Mouse (Mus musculus) adrenal gland, adult 18-20 months (tissue): Measurements from ENCODE around the gene Mtss1l. TPM values are rescaled to one million over a fixed set of nuclear protein-coding genes. Genes with fewer than 3 reads are reported as not detected.

Source experiments
- DNase-seq, 2 experiments: peaks; one replicate each; pipeline ENCODE4 v3.0.0; 2021 to 2022; ENCODE audit warnings: low spot score in 2 of 2
- long read RNA-seq, 2 experiments: library from polyadenylated mRNA; stranded (forward); transcript quantifications; one replicate each; pipeline ENCODE4 v2.0.0; 2021
- total RNA-seq, 2 experiments: library from RNA; stranded (reverse); gene quantifications; 1 replicate in 1 of 2; 2 replicates in 1 of 2; pipeline ENCODE4 v1.2.3; 2021

Mtss1l gene
- total RNA-seq = 10 to 100 TPM; 18.6 to 20.0 TPM
- long read RNA-seq, experiment 1, full-length matches to known transcripts = 2 of 14 reads
- long read RNA-seq, experiment 1, partial matches to known transcripts = 10 of 14 reads
- long read RNA-seq, experiment 1, other reads (novel, unspliced or antisense) = 2 of 14 reads
- long read RNA-seq, experiment 2, partial matches to known transcripts = 13 of 14 reads
- long read RNA-seq, experiment 2, other reads (novel, unspliced or antisense) = 1 of 14 reads

- peak; percentile 70 for DNase-seq
Measured at GRCm38 (mm10) chr8:110720685-110721598, at the start of gene Mtss1l. Gene Mtss1l, plus strand, starts transcription at chr8:110721476.

GRCm38 (mm10) chr8:110672133-110672532 lies 49.1 kb upstream of the Mtss1l start:
- DNase-seq = no peak

- DNase-seq = no peak
Measured at GRCm38 (mm10) chr8:110673168-110673567, 48.1 kb upstream of the Mtss1l start.

GRCm38 (mm10) chr8:110674589-110674988 lies 46.7 kb upstream of the Mtss1l start:
- no peak for DNase-seq

GRCm38 (mm10) chr8:110676702-110677101 lies 44.6 kb upstream of the Mtss1l start:
- no peak for DNase-seq

GRCm38 (mm10) chr8:110677174-110677660 lies 44.1 kb upstream of the Mtss1l start:
- DNase-seq = no peak

GRCm38 (mm10) chr8:110678989-110679388 lies 42.3 kb upstream of the Mtss1l start:
- DNase-seq = no peak

- peak in 1 of 2 experiments; percentile 50 for DNase-seq
Measured at GRCm38 (mm10) chr8:110687726-110688125, 33.5 kb upstream of the Mtss1l start.

- no peak for DNase-seq
Measured at GRCm38 (mm10) chr8:110689961-110690360, 31.3 kb upstream of the Mtss1l start.

- no peak for DNase-seq
Measured at GRCm38 (mm10) chr8:110694226-110694625, 27.1 kb upstream of the Mtss1l start.

GRCm38 (mm10) chr8:110694826-110695225 lies 26.4 kb upstream of the Mtss1l start:
- DNase-seq = no peak

GRCm38 (mm10) chr8:110695431-110695830 lies 25.8 kb upstream of the Mtss1l start:
- DNase-seq = no peak

GRCm38 (mm10) chr8:110696051-110696450 lies 25.2 kb upstream of the Mtss1l start:
- DNase-seq = no peak

- no peak for DNase-seq
Measured at GRCm38 (mm10) chr8:110697571-110697970, 23.7 kb upstream of the Mtss1l start.

GRCm38 (mm10) chr8:110698098-110698497 lies 23.2 kb upstream of the Mtss1l start:
- DNase-seq = peak in 1 of 2 experiments; percentile 20

GRCm38 (mm10) chr8:110699501-110699900 lies 21.8 kb upstream of the Mtss1l start:
- no peak for DNase-seq

- DNase-seq = no peak
Measured at GRCm38 (mm10) chr8:110700561-110700960, 20.7 kb upstream of the Mtss1l start.

- no peak for DNase-seq
Measured at GRCm38 (mm10) chr8:110702636-110703459, 18.4 kb upstream of the Mtss1l start.

- no peak for DNase-seq
Measured at GRCm38 (mm10) chr8:110703460-110704061, 17.7 kb upstream of the Mtss1l start.

GRCm38 (mm10) chr8:110704103-110704502 lies 17.2 kb upstream of the Mtss1l start:
- DNase-seq = no peak
